Mouse (Mus musculus) limb, embryonic 11.5 days (tissue): ENCODE results near the gene Jam3. TPM values are rescaled to one million over a fixed set of nuclear protein-coding genes. Genes with fewer than 3 reads are reported as not detected.

ENCODE experiments used
- ATAC-seq: fragments of 200-750 bp; cut with Nextera tagmentation; 2 replicates; pipeline ENCODE4 v1.8.0; 2017; ENCODE audit warnings: low read depth; ENCODE audit not compliant: insufficient number of reproducible peaks, low FRiP score, low TSS enrichment
- DNase-seq: peaks from one replicate; pipeline ENCODE4 v3.0.0-alpha.2; 2015; ENCODE audit warnings: low spot score
- H3K27ac ChIP-seq: fragments of 300-500 bp; sonication (generic); replicated peaks from 2 replicates; pipeline ENCODE4 v1.5.1; 2014; ENCODE audit warnings: low read depth, mild to moderate bottlenecking, low read length
- H3K27me3 ChIP-seq: fragments of 300-500 bp; sonication (generic); 2 replicates; pipeline ENCODE4 v1.6.1; 2014; ENCODE audit warnings: mild to moderate bottlenecking, low read length, mixed read lengths; ENCODE audit not compliant: control insufficient read depth, insufficient read depth
- H3K36me3 ChIP-seq: fragments of 300-500 bp; sonication (generic); 2 replicates; pipeline ENCODE4 v1.6.1; 2014; ENCODE audit warnings: mild to moderate bottlenecking, low read length, moderate library complexity, mixed read lengths; ENCODE audit not compliant: control insufficient read depth, insufficient read depth
- H3K4me1 ChIP-seq: fragments of 300-500 bp; sonication (generic); 2 replicates; pipeline ENCODE4 v1.6.1; 2014; ENCODE audit warnings: low read length, mixed read lengths; ENCODE audit not compliant: control insufficient read depth, insufficient read depth
- H3K4me2 ChIP-seq: fragments of 300-500 bp; sonication (generic); 2 replicates; pipeline ENCODE4 v1.6.1; 2014; ENCODE audit warnings: low read depth, mild to moderate bottlenecking, moderate library complexity; ENCODE audit not compliant: severe bottlenecking
- H3K4me3 ChIP-seq: fragments of 300-500 bp; sonication (generic); 2 replicates; pipeline ENCODE4 v1.5.1; 2014; ENCODE audit warnings: low read depth, low read length
- H3K9ac ChIP-seq: fragments of 300-500 bp; sonication (generic); 2 replicates; pipeline ENCODE4 v1.6.1; 2014; ENCODE audit warnings: mild to moderate bottlenecking, low read length
- H3K9me3 ChIP-seq: fragments of 300-500 bp; sonication (generic); 2 replicates; pipeline ENCODE4 v1.6.1; 2016; ENCODE audit warnings: low read length; ENCODE audit not compliant: control insufficient read depth
- WGBS: fragments of 180-500 bp; shearing (Covaris S2); extraction: QIAGEN DNeasy Blood & Tissue Kit; methylation state at CpG from one replicate; pipeline ENCODE4 v1.1.7; 2014; 5-methylcytosine and 5-hydroxymethylcytosine counted together
- polyA plus RNA-seq: library from polyadenylated mRNA; unstranded; fragments of >200 nt; fragmentation: Nextera tagmentation; extraction: Ambion mirVana; gene quantifications from 2 replicates; pipeline ENCODE4 v1.2.1, GENCODE M21; 2014

Gene Jam3
- polyA plus RNA-seq, 1 experiment from 2014 or later: 121 TPM

DNA sequence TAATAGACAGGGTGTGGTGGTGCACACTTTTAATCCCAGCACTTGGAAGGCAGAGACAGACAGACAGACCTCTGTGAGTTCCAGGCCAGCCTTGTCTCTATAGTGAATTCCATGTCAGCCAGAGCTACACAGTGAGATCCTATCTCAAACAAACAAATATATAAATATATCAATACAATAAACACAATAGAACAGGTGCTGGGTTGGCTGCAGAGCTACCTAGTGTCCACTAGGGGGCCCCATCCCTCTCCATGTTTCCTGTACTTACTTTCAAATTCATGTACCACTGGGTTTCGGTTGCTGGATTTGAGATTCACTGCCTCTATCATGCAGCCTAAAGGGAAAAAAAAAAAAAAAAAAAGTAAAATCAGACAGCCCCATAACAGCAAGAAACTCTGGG, 49.1 kb downstream of the Jam3 start:
- ATAC-seq: no peak
- Histone ChIP-seq H3K4me3 (no peak overlapping the region), H3K27ac (no peak overlapping the region), H3K9me3 (no peaks in the 10 kb centered on the region), H3K27me3 (no peaks in the 10 kb centered on the region), H3K36me3 (peaks cover 8% of the 10 kb centered on the region), H3K4me1 (0 out of 2 replicates have a peak, but pooled peaks cover 3% of the 10 kb centered on the region), H3K9ac (no peak overlapping the region), H3K4me2 (no peak overlapping the region)
- DNase-seq: peak; percentile 67
- 83% methylated on average over 1 of the region's 1 CpGs for WGBS

DNA sequence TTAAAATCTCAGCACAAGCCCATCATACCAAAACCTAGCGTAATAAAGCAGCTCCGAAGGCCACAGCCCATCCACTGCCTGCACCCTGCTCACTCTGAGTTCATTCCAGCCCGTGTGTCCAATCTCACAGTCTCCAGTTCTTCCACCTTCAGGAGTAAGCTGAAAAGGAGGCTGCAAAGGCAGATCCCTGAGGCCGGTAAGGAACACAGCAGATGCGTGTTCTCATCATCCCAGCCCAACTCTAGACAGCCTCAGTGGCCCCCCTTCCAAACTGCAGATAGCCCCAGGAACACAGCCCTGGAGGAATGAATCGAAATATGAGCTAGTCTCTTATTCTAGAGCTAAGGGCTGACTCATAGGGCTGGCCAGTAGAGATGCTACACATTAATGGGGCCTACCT, 53.8 kb downstream of the Jam3 start:
- ATAC-seq: no peak
- peaks cover 11% of the 10 kb centered on the region for H3K36me3 ChIP-seq
- no peak overlapping the region for H3K4me2 ChIP-seq
- no peak overlapping the region for H3K9ac ChIP-seq
- no peaks in the 10 kb centered on the region for H3K27me3 ChIP-seq
- 89% methylated on average over 6 of the region's 6 CpGs for WGBS
- no peak for DNase-seq
- H3K27ac ChIP-seq: no peak overlapping the region
- no peak overlapping the region for H3K4me3 ChIP-seq
- no peaks in the 10 kb centered on the region for H3K4me1 ChIP-seq
- no peaks in the 10 kb centered on the region for H3K9me3 ChIP-seq

DNA sequence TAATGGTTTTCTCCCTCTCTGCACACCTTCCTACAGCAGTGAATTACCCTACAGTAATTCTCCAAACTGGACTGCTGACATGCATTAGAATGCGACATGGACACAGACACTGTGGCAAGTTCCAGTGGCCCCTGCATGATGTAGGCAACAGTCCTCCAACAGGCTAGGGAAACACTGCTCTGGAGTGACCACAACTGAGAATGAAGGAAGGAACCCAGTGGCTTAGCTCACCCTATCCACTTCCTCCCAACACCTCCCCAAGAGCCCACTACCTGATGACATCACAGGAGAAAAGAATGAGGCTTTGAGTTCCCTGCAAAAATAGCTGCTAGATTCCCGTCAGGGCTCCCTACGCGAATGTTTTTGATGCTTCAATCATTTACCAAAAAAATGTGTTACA, 55.7 kb downstream of the Jam3 start:
- no peak overlapping the region for H3K4me2 ChIP-seq
- no peak for DNase-seq
- 94% methylated on average over 4 of the region's 4 CpGs for WGBS
- H3K9me3 ChIP-seq: no peaks in the 10 kb centered on the region
- peaks cover 13% of the 10 kb centered on the region for H3K36me3 ChIP-seq
- H3K27ac ChIP-seq: no peak overlapping the region
- no peak overlapping the region for H3K4me3 ChIP-seq
- no peak overlapping the region for H3K9ac ChIP-seq
- no peaks in the 10 kb centered on the region for H3K27me3 ChIP-seq
- ATAC-seq: no peak
- H3K4me1 ChIP-seq: no peaks in the 10 kb centered on the region

DNA sequence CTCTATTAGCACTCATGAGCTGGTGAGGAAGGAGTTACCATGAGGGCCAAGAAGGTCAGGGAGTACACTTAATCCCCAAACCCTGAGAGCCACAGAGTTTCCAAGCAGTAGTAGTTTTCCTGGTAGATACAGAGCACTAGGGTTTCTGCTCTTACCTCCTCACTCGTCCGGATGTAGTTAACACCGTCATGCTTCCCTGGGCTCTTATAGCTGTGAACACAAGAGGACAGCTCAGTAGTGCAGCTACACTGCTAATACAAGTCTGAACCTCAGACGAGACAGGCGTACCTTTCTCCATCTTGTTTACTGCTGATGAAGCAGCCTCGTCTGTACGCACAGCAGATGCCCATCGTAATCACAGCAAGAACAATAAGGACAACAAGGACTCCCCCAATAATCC, 56.7 kb downstream of the Jam3 start:
- no peak overlapping the region for H3K4me2 ChIP-seq
- no peaks in the 10 kb centered on the region for H3K27me3 ChIP-seq
- peaks cover 13% of the 10 kb centered on the region for H3K36me3 ChIP-seq
- no peak overlapping the region for H3K4me3 ChIP-seq
- H3K4me1 ChIP-seq: no peaks in the 10 kb centered on the region
- no peaks in the 10 kb centered on the region for H3K9me3 ChIP-seq
- ATAC-seq (no peak), DNase-seq (no peak)
- no peak overlapping the region for H3K9ac ChIP-seq
- no peak overlapping the region for H3K27ac ChIP-seq
- 82% methylated on average over 8 of the region's 8 CpGs for WGBS

DNA sequence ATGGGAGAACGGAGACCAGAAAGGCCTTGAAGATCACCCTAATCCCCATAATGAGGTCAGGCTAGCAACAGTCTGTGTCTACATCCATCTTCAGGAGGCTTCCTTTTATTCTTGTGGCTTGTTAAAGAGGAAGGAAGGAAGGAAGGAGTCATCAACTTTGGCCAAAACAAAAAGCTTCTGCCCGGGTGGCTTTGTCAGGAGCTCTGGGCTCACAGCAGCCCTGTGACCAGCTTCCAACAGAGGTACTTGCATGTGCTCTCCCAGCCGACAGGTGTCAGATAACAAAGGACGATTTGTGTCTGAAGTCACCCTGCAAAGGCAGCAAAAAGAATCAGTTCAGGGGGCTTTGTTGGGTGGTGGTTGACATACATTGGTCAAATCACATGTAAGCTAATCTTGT, 57.1 kb downstream of the Jam3 start:
- Histone ChIP-seq H3K9me3 (no peaks in the 10 kb centered on the region), H3K27ac (no peak overlapping the region), H3K4me2 (no peak overlapping the region), H3K9ac (no peak overlapping the region), H3K4me3 (no peak overlapping the region), H3K27me3 (no peaks in the 10 kb centered on the region), H3K4me1 (no peaks in the 10 kb centered on the region), H3K36me3 (peaks cover 12% of the 10 kb centered on the region; the same call in 1 of the 2 replicates)
- ATAC-seq (no peak), DNase-seq (no peak)
- WGBS: 37% methylated on average over 4 of the region's 4 CpGs

DNA sequence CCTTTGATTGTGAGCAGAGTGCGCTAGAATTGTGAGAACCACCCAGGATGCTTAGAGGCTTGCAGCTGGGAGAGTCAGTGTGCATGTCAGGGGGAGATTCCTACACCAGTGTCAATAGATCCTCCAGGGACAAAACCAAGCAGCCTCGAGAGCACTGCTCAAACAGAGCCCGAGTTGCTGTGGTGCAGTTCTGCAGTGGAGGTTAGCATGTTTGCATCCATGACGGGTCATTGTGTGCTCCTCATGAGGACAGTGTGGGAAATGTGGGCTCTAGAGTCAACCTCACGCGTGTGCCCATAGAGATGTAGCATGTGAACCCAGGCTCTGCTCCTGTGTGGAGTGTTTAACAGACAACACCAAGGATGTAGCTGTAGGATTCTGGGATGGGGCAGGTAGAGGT, 62.3 kb downstream of the Jam3 start:
- Histone ChIP-seq H3K27ac (no peak overlapping the region), H3K9ac (no peak overlapping the region), H3K36me3 (peaks cover 20% of the 10 kb centered on the region), H3K9me3 (no peaks in the 10 kb centered on the region), H3K4me2 (no peak overlapping the region), H3K4me3 (no peak overlapping the region), H3K27me3 (no peaks in the 10 kb centered on the region), H3K4me1 (no peaks in the 10 kb centered on the region)
- ATAC-seq: no peak
- no peak for DNase-seq
- 94% methylated on average over 6 of the region's 6 CpGs for WGBS

DNA sequence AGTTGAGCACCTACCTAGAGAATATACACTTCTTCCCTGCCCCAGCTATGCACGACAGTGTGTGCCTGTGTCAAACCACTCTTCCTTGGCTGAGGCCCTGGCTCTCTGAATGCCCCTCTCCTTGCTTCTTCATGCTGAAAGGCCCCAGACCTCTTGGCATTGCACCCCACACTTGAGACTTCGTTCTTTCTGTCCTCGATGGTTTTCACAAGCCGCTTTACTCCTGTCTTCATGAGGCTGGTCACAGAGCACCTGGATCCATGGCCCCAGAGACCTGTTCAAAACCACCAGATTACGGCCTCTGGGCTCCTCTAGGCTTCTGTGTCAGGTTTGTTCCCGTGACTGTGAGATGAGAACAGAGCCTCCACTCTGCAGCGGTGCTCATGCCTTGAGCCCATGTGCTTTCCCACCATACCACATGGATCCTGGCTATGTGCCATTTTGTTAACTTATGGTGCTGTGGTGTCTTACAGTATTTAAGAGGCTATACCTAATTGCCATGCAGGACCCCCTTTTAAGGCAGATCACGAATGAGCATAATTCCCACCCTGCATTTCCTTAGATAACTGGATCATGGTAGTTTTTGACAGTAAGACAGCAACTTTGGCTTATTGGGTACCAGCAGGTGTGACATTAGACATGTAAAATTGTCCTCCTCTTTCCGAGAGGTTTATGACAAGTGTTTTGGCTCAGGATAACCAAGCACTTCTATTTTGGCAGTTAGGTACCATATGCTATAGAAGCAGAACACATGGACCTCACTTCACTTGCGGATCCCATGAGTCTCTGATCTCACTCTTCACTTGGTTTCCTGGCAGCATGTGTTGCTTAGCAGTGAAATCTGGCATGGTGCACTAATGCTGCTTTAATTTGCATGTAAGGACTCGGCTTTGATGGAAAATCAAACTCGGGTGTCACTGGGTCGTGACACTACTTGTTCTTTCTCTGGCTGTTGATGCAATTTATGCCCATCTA, 64.1 kb downstream of the Jam3 start:
- Histone ChIP-seq H3K9ac (no peak overlapping the region), H3K27me3 (no peaks in the 10 kb centered on the region), H3K9me3 (no peaks in the 10 kb centered on the region), H3K4me2 (no peak overlapping the region), H3K4me3 (no peak overlapping the region), H3K4me1 (no peaks in the 10 kb centered on the region), H3K36me3 (peaks cover 25% of the 10 kb centered on the region), H3K27ac (no peak overlapping the region)
- no peak for ATAC-seq
- 94% methylated on average over 13 of the region's 13 CpGs for WGBS
- DNase-seq: no peak

DNA sequence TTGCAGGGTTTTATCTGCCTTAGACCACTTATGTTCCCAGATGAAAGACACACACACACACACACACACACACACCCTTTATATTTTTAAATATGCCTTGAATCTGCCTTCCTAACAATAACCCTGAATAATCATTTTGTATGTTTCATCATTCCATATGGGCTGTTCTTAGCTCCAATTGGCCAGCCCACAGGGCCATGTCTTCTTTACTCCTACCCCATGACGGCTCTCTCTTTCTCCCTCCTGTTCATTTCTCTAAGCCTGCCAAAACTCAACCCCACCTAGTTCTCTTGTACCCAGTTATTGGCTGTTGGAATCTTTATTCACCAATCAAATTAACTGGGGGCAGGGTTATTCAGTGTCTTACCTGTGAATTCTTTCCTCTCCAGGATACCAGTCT, 65.1 kb downstream of the Jam3 start:
- Histone ChIP-seq H3K4me3 (no peak overlapping the region), H3K36me3 (peaks cover 26% of the 10 kb centered on the region), H3K4me1 (no peaks in the 10 kb centered on the region), H3K9me3 (no peaks in the 10 kb centered on the region), H3K4me2 (no peak overlapping the region), H3K27me3 (no peaks in the 10 kb centered on the region), H3K27ac (no peak overlapping the region), H3K9ac (no peak overlapping the region)
- no peak for ATAC-seq
- 87% methylated on average over 1 of the region's 1 CpGs for WGBS
- DNase-seq: no peak
